Mouse (Mus musculus) midbrain, postnatal 0 days (tissue): ENCODE data around the gene Vrk3. TPM values are rescaled to one million over a fixed set of nuclear protein-coding genes. Genes with fewer than 3 reads are reported as not detected.

ENCODE experiments used
- ATAC-seq: fragments of 200-750 bp; cut with Nextera tagmentation; 2 replicates; pipeline ENCODE4 v1.8.0; 2017; ENCODE audit warnings: moderate number of reproducible peaks, mild to moderate bottlenecking, moderate TSS enrichment, moderate library complexity; ENCODE audit not compliant: low FRiP score
- DNase-seq: peaks from one replicate; pipeline ENCODE4 v3.0.0-alpha.2; 2015; ENCODE audit warnings: low spot score
- H3K27ac ChIP-seq: fragments of 300-500 bp; sonication (generic); 2 replicates; pipeline ENCODE4 v1.5.1; 2014; ENCODE audit warnings: low read depth, mild to moderate bottlenecking, low read length, mixed read lengths
- H3K27me3 ChIP-seq: fragments of 300-500 bp; sonication (generic); 2 replicates; pipeline ENCODE4 v1.6.1; 2014; ENCODE audit warnings: low read length, control low read depth, mixed read lengths; ENCODE audit not compliant: insufficient read depth
- H3K36me3 ChIP-seq: fragments of 300-500 bp; sonication (generic); 2 replicates; pipeline ENCODE4 v1.6.1; 2014; ENCODE audit warnings: low read length, control low read depth, mixed read lengths; ENCODE audit not compliant: insufficient read depth
- H3K4me1 ChIP-seq: fragments of 300-500 bp; sonication (generic); 2 replicates; pipeline ENCODE4 v1.6.1; 2014; ENCODE audit warnings: mild to moderate bottlenecking, control low read depth, antibody characterized with exemption, low read length, mixed read lengths; ENCODE audit not compliant: insufficient read depth
- H3K4me2 ChIP-seq: fragments of 300-500 bp; sonication (generic); 2 replicates; pipeline ENCODE4 v1.6.1; 2014; ENCODE audit warnings: low read depth, mild to moderate bottlenecking, low read length, mixed read lengths; ENCODE audit not compliant: poor library complexity, severe bottlenecking
- H3K4me3 ChIP-seq: fragments of 300-500 bp; sonication (generic); 2 replicates; pipeline ENCODE4 v1.5.1; 2014; ENCODE audit warnings: low read depth, mild to moderate bottlenecking, low read length, moderate library complexity
- H3K9ac ChIP-seq: fragments of 300-500 bp; sonication (generic); replicated peaks from 2 replicates; pipeline ENCODE4 v1.6.1; 2014; ENCODE audit warnings: mild to moderate bottlenecking, low read length, moderate library complexity, mixed read lengths; ENCODE audit not compliant: poor library complexity, severe bottlenecking
- H3K9me3 ChIP-seq: fragments of 300-500 bp; sonication (generic); 2 replicates; pipeline ENCODE4 v1.6.1; 2016; ENCODE audit warnings: low read length, control low read depth
- CTCF ChIP-seq: IDR thresholded peaks from 2 replicates; pipeline ENCODE4 v1.5.1; 2016; ENCODE audit warnings: antibody characterized with exemption, mild to moderate bottlenecking
- WGBS: fragments of 180-500 bp; shearing (Covaris S2); extraction: QIAGEN DNeasy Blood & Tissue Kit; methylation state at CpG from one replicate; pipeline ENCODE4 v1.1.7; 2014; 5-methylcytosine and 5-hydroxymethylcytosine counted together
- polyA plus RNA-seq: library from polyadenylated mRNA; unstranded; fragments of >200 nt; fragmentation: Nextera tagmentation; extraction: Ambion mirVana; gene quantifications from 2 replicates; pipeline ENCODE4 v1.2.1, GENCODE M21; 2015
- total RNA-seq: library from RNA; depleted of rRNA; stranded (reverse); fragments of >200 nt; gene quantifications from 2 replicates; pipeline ENCODE4 v1.2.3, GENCODE M21; 2014

Vrk3 gene
- total and polyA plus RNA-seq, 2 experiments from 2014 or later, result 23.3 to 23.5 TPM

- no peak for TF ChIP-seq CTCF
- 92% methylated on average over 3 of the region's 3 CpGs for WGBS
- no peaks in the 10 kb centered on the region for H3K36me3 ChIP-seq
- DNase-seq, result no peak
- no peak overlapping the region for H3K4me3 ChIP-seq
- H3K27me3 ChIP-seq, result no peaks in the 10 kb centered on the region
- no peak overlapping the region for H3K27ac ChIP-seq
- peaks cover 18% of the 10 kb centered on the region for H3K4me1 ChIP-seq
- no peaks in the 10 kb centered on the region for H3K9me3 ChIP-seq
- ATAC-seq, result no peak
- H3K9ac ChIP-seq, result no peak overlapping the region
- no peak overlapping the region for H3K4me2 ChIP-seq
Observed at GRCm38 (mm10) chr7:44813985-44814384, 65.8 kb downstream of the Vrk3 start.

GRCm38 (mm10) chr7:44814423-44814822 lies 66.2 kb downstream of the Vrk3 start:
- no peaks in the 10 kb centered on the region for H3K27me3 ChIP-seq
- H3K4me1 ChIP-seq, result peaks cover 18% of the 10 kb centered on the region
- no peak for TF ChIP-seq CTCF
- 97% methylated on average over 4 of the region's 4 CpGs for WGBS
- H3K27ac ChIP-seq, result no peak overlapping the region
- DNase-seq (no peak), ATAC-seq (no peak)
- no peak overlapping the region for H3K4me3 ChIP-seq
- no peaks in the 10 kb centered on the region for H3K9me3 ChIP-seq
- H3K36me3 ChIP-seq, result no peaks in the 10 kb centered on the region
- no peak overlapping the region for H3K4me2 ChIP-seq
- H3K9ac ChIP-seq, result no peak overlapping the region

GRCm38 (mm10) chr7:44814952-44815553 lies 66.8 kb downstream of the Vrk3 start:
- DNase-seq (no peak), ATAC-seq (no peak)
- peak overlapping the region; percentile 78 for H3K4me3 ChIP-seq
- peaks cover 18% of the 10 kb centered on the region for H3K4me1 ChIP-seq
- peak overlapping the region; percentile 47; the same call in 1 of the 2 replicates for H3K27ac ChIP-seq
- 29% methylated on average over 14 of the region's 14 CpGs for WGBS
- no peaks in the 10 kb centered on the region for H3K9me3 ChIP-seq
- no peak for TF ChIP-seq CTCF
- H3K9ac ChIP-seq, result no peak overlapping the region
- H3K4me2 ChIP-seq, result peak overlapping the region; percentile 79
- H3K27me3 ChIP-seq, result no peaks in the 10 kb centered on the region
- H3K36me3 ChIP-seq, result no peaks in the 10 kb centered on the region

GRCm38 (mm10) chr7:44815721-44816469 lies 67.7 kb downstream of the Vrk3 start, which contains the start of the genes Nup62 and Il4i1:
Nup62 (plus strand) TSS chr7:44816088.
Il4i1 (plus strand) TSS chr7:44816387.
- DNase-seq (peak; percentile 99), ATAC-seq (peak; percentile 90)
- Histone ChIP-seq H3K9me3 (no peaks in the 10 kb centered on the region), H3K27ac (peak within 1 kb of the TSS; percentile 87), H3K36me3 (no peaks in the 10 kb centered on the region), H3K4me2 (peak within 1 kb of the TSS; percentile 79), H3K4me3 (peak within 1 kb of the TSS; percentile 78), H3K4me1 (peaks cover 18% of the 10 kb centered on the region), H3K9ac (peak within 1 kb of the TSS; percentile 86), H3K27me3 (no peaks in the 10 kb centered on the region)
- no peak; the same call in 1 of the 2 replicates for TF ChIP-seq CTCF
- whole genome bisulfite sequencing, result under 1% methylated on average over 58 of the region's 62 CpGs

GRCm38 (mm10) chr7:44816470-44817021 lies 68.3 kb downstream of the Vrk3 start, which contains the start of gene Atf5:
Atf5 (minus strand) TSS chr7:44816658.
- H3K9me3 ChIP-seq, result no peaks in the 10 kb centered on the region

More at GRCm38 (mm10) chr7:44816470-44817021, 68.3 kb downstream of the Vrk3 start, which contains the start of gene Atf5:
- peak within 1 kb of the TSS; percentile 86 for H3K9ac ChIP-seq
- no peaks in the 10 kb centered on the region for H3K27me3 ChIP-seq
- 1% methylated on average over 31 of the region's 57 CpGs for WGBS
- ATAC-seq (peak; percentile 53), DNase-seq (peak; percentile 54)
- H3K4me1 ChIP-seq, result peaks cover 18% of the 10 kb centered on the region
- H3K27ac ChIP-seq, result peak within 1 kb of the TSS; percentile 87
- peak within 1 kb of the TSS; percentile 79 for H3K4me2 ChIP-seq
- peak within 1 kb of the TSS; percentile 78 for H3K4me3 ChIP-seq
- TF ChIP-seq CTCF, result no peak
- H3K36me3 ChIP-seq, result no peaks in the 10 kb centered on the region
